Mouse (Mus musculus): ENCODE data around the gene Tuba1a. TPM values are rescaled to one million over a fixed set of nuclear protein-coding genes. Genes with fewer than 3 reads are reported as not detected.

The Tuba1a gene
- polyA plus RNA-seq, 1 experiment from 2014 or later, result 925 TPM

- Histone ChIP-seq H3K27me3 (ENCODE audit: insufficient read depth, low read length) (no peaks in the 10 kb centered on the region), H3K4me1 (ENCODE audit: insufficient read depth, low read length) (peaks cover 17% of the 10 kb centered on the region), H3K36me3 (ENCODE audit: insufficient read depth, low read length) (no peaks in the 10 kb centered on the region), H3K9ac (replicated peaks; ENCODE audit: low read length) (peak overlapping the region; percentile 80), H3K9me3 (ENCODE audit: low read length) (no peaks in the 10 kb centered on the region), H3K4me2 (replicated peaks; ENCODE audit: low read depth, low read length) (peak overlapping the region; percentile 58), H3K27ac (ENCODE audit: low read length) (peak overlapping the region; percentile 94), H3K4me3 (ENCODE audit: low read length) (peak overlapping the region; percentile 50)
- ATAC-seq (ENCODE audit: low FRiP score, low TSS enrichment), result peak; percentile 94
- 4% methylated on average over 35 of the region's 35 CpGs for WGBS
Observed at GRCm38 (mm10) chr15:98993093-98993793, 39.7 kb upstream of the Tuba1a start.

DNA sequence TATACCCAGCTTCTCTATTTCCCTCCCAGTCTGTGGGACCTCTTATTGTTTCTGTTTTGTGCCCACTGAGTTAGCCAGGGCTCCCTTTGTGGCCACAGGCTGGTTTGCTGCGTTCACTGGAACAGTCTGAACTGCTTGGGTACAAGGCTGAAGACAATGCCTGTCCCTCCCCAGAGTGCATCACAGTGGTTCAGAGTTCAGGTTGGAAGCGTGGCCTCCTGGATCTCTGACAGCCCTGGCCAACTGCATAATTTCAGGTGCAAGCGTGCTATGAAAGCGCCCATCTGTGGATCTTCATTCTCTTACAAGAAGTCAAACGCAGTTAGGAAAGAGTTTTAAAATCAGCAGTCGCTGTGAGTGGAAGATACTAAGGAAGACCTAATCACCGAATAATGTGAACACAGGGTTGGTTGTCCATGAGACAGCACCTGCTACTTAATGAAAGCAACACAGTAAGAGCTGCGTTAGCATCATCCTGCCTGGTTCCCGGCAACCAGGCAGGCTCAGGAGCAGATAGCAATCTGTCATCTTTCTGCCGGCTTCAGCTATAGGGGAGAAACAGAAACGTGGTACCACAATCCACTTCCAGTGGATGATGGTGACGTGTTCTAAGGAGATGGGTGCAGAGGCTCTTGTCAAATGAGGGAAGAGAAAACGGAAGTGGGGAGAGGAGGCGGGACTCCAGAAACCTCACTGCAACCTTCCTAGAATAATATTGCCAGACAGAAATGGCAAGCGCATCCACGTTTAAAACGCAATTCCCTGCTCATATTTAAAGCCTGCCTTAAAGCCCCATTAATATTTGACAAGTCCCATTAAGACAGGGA, 38.8 kb upstream of the Tuba1a start:
- Histone ChIP-seq H3K4me1 (ENCODE audit: insufficient read depth, low read length) (peaks cover 23% of the 10 kb centered on the region), H3K4me2 (replicated peaks; ENCODE audit: low read depth, low read length) (peak overlapping the region; percentile 58), H3K4me3 (ENCODE audit: low read length) (peak overlapping the region; percentile 50), H3K27me3 (ENCODE audit: insufficient read depth, low read length) (no peaks in the 10 kb centered on the region), H3K9me3 (ENCODE audit: low read length) (no peaks in the 10 kb centered on the region), H3K9ac (replicated peaks; ENCODE audit: low read length) (peak overlapping the region; percentile 80), H3K36me3 (ENCODE audit: insufficient read depth, low read length) (no peaks in the 10 kb centered on the region), H3K27ac (ENCODE audit: low read length) (peak overlapping the region; percentile 94; the same call in 1 of the 2 replicates)
- 38% methylated on average over 17 of the region's 17 CpGs for WGBS
- no peak; the same call in 1 of the 2 replicates for ATAC-seq (ENCODE audit: low FRiP score, low TSS enrichment)

- Histone ChIP-seq H3K27me3 (ENCODE audit: insufficient read depth, low read length) (no peaks in the 10 kb centered on the region), H3K9me3 (ENCODE audit: low read length) (no peaks in the 10 kb centered on the region), H3K36me3 (ENCODE audit: insufficient read depth, low read length) (no peaks in the 10 kb centered on the region), H3K4me1 (ENCODE audit: insufficient read depth, low read length) (peaks cover 28% of the 10 kb centered on the region), H3K9ac (replicated peaks; ENCODE audit: low read length) (peak overlapping the region; percentile 27; the same call in 1 of the 2 replicates), H3K4me2 (replicated peaks; ENCODE audit: low read depth, low read length) (no peak overlapping the region), H3K4me3 (ENCODE audit: low read length) (no peak overlapping the region), H3K27ac (ENCODE audit: low read length) (no peak overlapping the region)
- 42% methylated on average over 9 of the region's 9 CpGs for WGBS
- ATAC-seq (ENCODE audit: low FRiP score, low TSS enrichment), result no peak
Observed at GRCm38 (mm10) chr15:98991540-98992050, 38.1 kb upstream of the Tuba1a start.

- no peak overlapping the region for H3K4me2 ChIP-seq (replicated peaks; ENCODE audit: low read depth, low read length)
- H3K27ac ChIP-seq (ENCODE audit: low read length), result no peak overlapping the region
Observed at GRCm38 (mm10) chr15:98990669-98991539, 37.4 kb upstream of the Tuba1a start.

DNA sequence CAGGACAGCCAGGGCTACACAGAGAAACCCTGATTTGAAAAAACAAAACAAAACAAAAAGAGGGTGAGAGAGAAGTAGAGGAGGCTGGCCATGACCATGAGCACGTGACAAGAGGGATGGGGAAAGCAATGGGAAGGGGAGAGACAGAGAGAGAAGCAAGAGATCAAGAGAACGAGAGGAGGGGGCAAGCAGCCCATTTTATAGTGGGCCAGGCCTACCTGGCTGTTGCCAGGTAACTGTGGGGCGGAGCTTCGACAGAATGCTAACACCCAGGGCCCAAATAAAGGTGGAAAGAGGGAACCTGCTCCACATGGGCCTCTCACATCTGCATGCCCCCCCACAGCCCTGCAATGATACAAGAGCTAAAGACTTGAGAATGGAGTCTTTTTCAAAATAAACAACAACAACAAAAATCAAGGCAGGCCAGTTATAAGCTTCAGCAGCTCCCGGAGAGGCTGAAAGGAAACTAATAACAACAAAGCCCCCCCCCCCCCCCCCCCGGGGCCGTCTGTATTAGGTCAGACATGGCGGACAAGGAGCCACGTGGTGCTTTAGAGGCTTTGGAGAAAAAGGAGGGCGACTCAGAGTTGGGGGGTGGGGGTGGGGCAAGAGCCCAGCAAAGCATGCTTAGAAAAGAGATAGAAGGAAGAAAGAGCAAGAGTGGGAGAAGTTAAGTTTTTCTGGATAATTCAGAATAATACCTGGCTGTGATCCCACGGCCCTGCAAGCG, 36.4 kb upstream of the Tuba1a start:
- no peak for ATAC-seq (ENCODE audit: low FRiP score, low TSS enrichment)
- Histone ChIP-seq H3K27ac (ENCODE audit: low read length) (no peak overlapping the region), H3K4me3 (ENCODE audit: low read length) (no peak overlapping the region), H3K4me2 (replicated peaks; ENCODE audit: low read depth, low read length) (no peak overlapping the region), H3K9ac (replicated peaks; ENCODE audit: low read length) (no peak overlapping the region), H3K27me3 (ENCODE audit: insufficient read depth, low read length) (no peaks in the 10 kb centered on the region), H3K4me1 (ENCODE audit: insufficient read depth, low read length) (peaks cover 42% of the 10 kb centered on the region), H3K9me3 (ENCODE audit: low read length) (no peaks in the 10 kb centered on the region), H3K36me3 (ENCODE audit: insufficient read depth, low read length) (no peaks in the 10 kb centered on the region)
- WGBS, result 47% methylated on average over 9 of the region's 12 CpGs

More at GRCm38 (mm10) chr15:98990669-98991539, 37.4 kb upstream of the Tuba1a start:
- no peaks in the 10 kb centered on the region for H3K9me3 ChIP-seq (ENCODE audit: low read length)
- 36% methylated on average over 15 of the region's 15 CpGs for WGBS
- H3K4me1 ChIP-seq (ENCODE audit: insufficient read depth, low read length), result peaks cover 35% of the 10 kb centered on the region
- H3K4me3 ChIP-seq (ENCODE audit: low read length), result no peak overlapping the region
- no peaks in the 10 kb centered on the region for H3K36me3 ChIP-seq (ENCODE audit: insufficient read depth, low read length)
- H3K27me3 ChIP-seq (ENCODE audit: insufficient read depth, low read length), result no peaks in the 10 kb centered on the region
- H3K9ac ChIP-seq (replicated peaks; ENCODE audit: low read length), result peak overlapping the region; percentile 27; the same call in 1 of the 2 replicates
- no peak for ATAC-seq (ENCODE audit: low FRiP score, low TSS enrichment)

DNA sequence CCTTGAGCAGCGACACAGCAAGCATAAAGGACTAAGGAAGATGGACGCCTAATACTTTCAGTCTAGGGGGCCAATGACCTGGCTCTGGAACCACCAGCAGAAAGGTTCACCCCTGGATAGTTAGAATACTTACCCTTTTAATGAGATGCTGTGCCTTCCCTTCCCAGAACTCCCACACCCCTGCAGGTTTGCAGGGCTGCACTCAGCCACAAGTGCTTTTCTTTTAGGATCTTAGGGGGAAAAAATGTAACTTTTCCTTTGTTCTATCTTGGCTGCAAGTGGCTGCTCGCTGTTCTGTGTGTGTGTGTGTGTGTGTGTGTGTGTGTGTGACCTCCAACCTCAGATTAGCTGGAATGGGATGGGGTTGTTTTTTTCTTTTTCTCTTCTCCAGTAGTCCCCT, 35.3 kb upstream of the Tuba1a start:
- H3K9me3 ChIP-seq (ENCODE audit: low read length), result no peaks in the 10 kb centered on the region
- H3K27me3 ChIP-seq (ENCODE audit: insufficient read depth, low read length), result no peaks in the 10 kb centered on the region
- H3K4me3 ChIP-seq (ENCODE audit: low read length), result no peak overlapping the region
- H3K27ac ChIP-seq (ENCODE audit: low read length), result no peak overlapping the region
- H3K4me1 ChIP-seq (ENCODE audit: insufficient read depth, low read length), result peaks cover 46% of the 10 kb centered on the region
- no peaks in the 10 kb centered on the region for H3K36me3 ChIP-seq (ENCODE audit: insufficient read depth, low read length)
- no peak overlapping the region for H3K9ac ChIP-seq (replicated peaks; ENCODE audit: low read length)
- no peak for ATAC-seq (ENCODE audit: low FRiP score, low TSS enrichment)
- WGBS, result 72% methylated on average over 3 of the region's 3 CpGs
- H3K4me2 ChIP-seq (replicated peaks; ENCODE audit: low read depth, low read length), result no peak overlapping the region

- Histone ChIP-seq H3K4me1 (ENCODE audit: insufficient read depth, low read length) (peaks cover 47% of the 10 kb centered on the region), H3K9ac (replicated peaks; ENCODE audit: low read length) (peak overlapping the region; percentile 39; the same call in 1 of the 2 replicates), H3K4me3 (ENCODE audit: low read length) (no peak overlapping the region), H3K9me3 (ENCODE audit: low read length) (no peaks in the 10 kb centered on the region), H3K27me3 (ENCODE audit: insufficient read depth, low read length) (no peaks in the 10 kb centered on the region), H3K4me2 (replicated peaks; ENCODE audit: low read depth, low read length) (no peak overlapping the region), H3K27ac (ENCODE audit: low read length) (peak overlapping the region; percentile 83), H3K36me3 (ENCODE audit: insufficient read depth, low read length) (no peaks in the 10 kb centered on the region)
- WGBS, result 47% methylated on average over 8 of the region's 8 CpGs
- no peak for ATAC-seq (ENCODE audit: low FRiP score, low TSS enrichment)
Observed at GRCm38 (mm10) chr15:98987661-98988181, 34.2 kb upstream of the Tuba1a start.

GRCm38 (mm10) chr15:98987077-98987630, 33.7 kb upstream of the Tuba1a start:
- Histone ChIP-seq H3K4me1 (ENCODE audit: insufficient read depth, low read length) (peaks cover 42% of the 10 kb centered on the region), H3K9me3 (ENCODE audit: low read length) (no peaks in the 10 kb centered on the region), H3K27ac (ENCODE audit: low read length) (peak overlapping the region; percentile 83), H3K4me3 (ENCODE audit: low read length) (no peak overlapping the region), H3K36me3 (ENCODE audit: insufficient read depth, low read length) (no peaks in the 10 kb centered on the region), H3K4me2 (replicated peaks; ENCODE audit: low read depth, low read length) (no peak overlapping the region), H3K9ac (replicated peaks; ENCODE audit: low read length) (peak overlapping the region; percentile 39; the same call in 1 of the 2 replicates), H3K27me3 (ENCODE audit: insufficient read depth, low read length) (no peaks in the 10 kb centered on the region)
- ATAC-seq (ENCODE audit: low FRiP score, low TSS enrichment), result no peak
- WGBS, result 45% methylated on average over 7 of the region's 7 CpGs

Data from kidney, embryonic 16.5 days (tissue).